Mouse (Mus musculus) liver, embryonic 14.5 days (tissue): ENCODE measurements around the gene Zfp553.

ENCODE experiments used
- CTCF ChIP-seq: IDR thresholded peaks from 2 replicates; pipeline ENCODE4 v1.5.1; 2016; ENCODE audit warnings: antibody characterized with exemption, low read depth, control low read depth
- EP300 ChIP-seq: IDR thresholded peaks from 2 replicates; pipeline ENCODE4 v1.6.1; 2016; ENCODE audit warnings: antibody characterized with exemption, low read depth

DNA sequence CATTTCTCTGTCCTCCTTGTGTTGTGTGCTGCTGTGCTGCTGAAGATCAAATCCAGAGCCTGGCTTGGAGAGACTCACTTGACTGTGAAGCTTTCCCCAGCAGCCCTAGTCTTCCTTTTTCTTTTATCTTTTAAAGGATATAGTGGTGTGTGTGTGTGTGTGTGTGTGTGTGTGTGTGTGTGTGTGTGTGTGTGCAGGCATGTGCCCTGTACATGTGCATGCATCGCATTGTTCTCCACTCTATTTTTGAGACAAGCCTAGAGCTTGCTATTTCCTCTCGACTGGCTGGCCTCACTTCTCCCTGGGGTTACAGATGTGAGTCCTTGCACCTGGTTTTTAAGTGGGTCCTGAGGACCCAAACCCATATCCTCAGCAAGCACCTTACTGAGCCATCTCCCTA lies 49.3 kb downstream of the Zfp553 start:
- TF ChIP-seq CTCF (no peak), EP300 (no peak)
